Mouse (Mus musculus): ENCODE data around the gene Prop1. TPM values are rescaled to one million over a fixed set of nuclear protein-coding genes. Genes with fewer than 3 reads are reported as not detected.

Gene Prop1
- not detected in 2 replicates for total RNA-seq (2015)
- not detected in 2 replicates for total RNA-seq (2017)

GRCm38 (mm10) chr11:50953665-50954064, at the start of gene Prop1:
Gene Prop1 (minus strand): TSS chr11:50953765.
- no peak for ATAC-seq (replicated peaks; ENCODE audit: poor library complexity)

GRCm38 (mm10) chr11:51003296-51003695, 49.7 kb upstream of the Prop1 start, which contains the start of gene Olfr51:
Gene Olfr51 (plus strand): TSS chr11:51003596.
- no peak for ATAC-seq (replicated peaks; ENCODE audit: poor library complexity)

GRCm38 (mm10) chr11:50981667-50982066, 28.1 kb upstream of the Prop1 start, which contains the start of gene Olfr1377:
Gene Olfr1377 (plus strand): TSS chr11:50981967.
- no peak for ATAC-seq (replicated peaks; ENCODE audit: poor library complexity)

- ATAC-seq (replicated peaks; ENCODE audit: poor library complexity): no peak
These were observed 23.7 kb upstream of the Prop1 start for GRCm38 (mm10) chr11:50977216-50977615.

- ATAC-seq (replicated peaks; ENCODE audit: poor library complexity): no peak
These were observed 12.7 kb upstream of the Prop1 start, which contains the start of gene Olfr1378 for GRCm38 (mm10) chr11:50966230-50966629. Gene Olfr1378 (plus strand): TSS chr11:50966530.

- no peak for ATAC-seq (replicated peaks; ENCODE audit: poor library complexity)
These were observed 11.3 kb upstream of the Prop1 start for GRCm38 (mm10) chr11:50964886-50965285.

GRCm38 (mm10) chr11:50952290-50952689, 1.3 kb downstream of the Prop1 start:
- ATAC-seq (replicated peaks; ENCODE audit: poor library complexity): no peak

- no peak for ATAC-seq (replicated peaks; ENCODE audit: poor library complexity)
These were observed 10.1 kb downstream of the Prop1 start, which contains the start of gene 4933414I15Rik for GRCm38 (mm10) chr11:50943506-50943905. Gene 4933414I15Rik (minus strand): TSS chr11:50943765.

- no peak for ATAC-seq (replicated peaks; ENCODE audit: poor library complexity)
These were observed 11.2 kb downstream of the Prop1 start for GRCm38 (mm10) chr11:50942386-50942785.

GRCm38 (mm10) chr11:50939621-50940366, 13.8 kb downstream of the Prop1 start:
- peak; percentile 88 for ATAC-seq (replicated peaks; ENCODE audit: poor library complexity)

- ATAC-seq (replicated peaks; ENCODE audit: poor library complexity): peak; percentile 63
These were observed 15.1 kb downstream of the Prop1 start for GRCm38 (mm10) chr11:50938435-50938834.

GRCm38 (mm10) chr11:50932040-50932439, 21.5 kb downstream of the Prop1 start:
- ATAC-seq (replicated peaks; ENCODE audit: poor library complexity): no peak

GRCm38 (mm10) chr11:50931451-50931866, 22.1 kb downstream of the Prop1 start, which contains the start of gene Zfp354b:
Gene Zfp354b (minus strand): TSS chr11:50931633.
- peak; percentile 90 for ATAC-seq (replicated peaks; ENCODE audit: poor library complexity)

- ATAC-seq (replicated peaks; ENCODE audit: poor library complexity): peak; percentile 26
These were observed 22.5 kb downstream of the Prop1 start for GRCm38 (mm10) chr11:50931021-50931420.

- no peak; the same call in 1 of the 2 replicates for ATAC-seq (replicated peaks; ENCODE audit: poor library complexity)
These were observed 23.0 kb downstream of the Prop1 start for GRCm38 (mm10) chr11:50930469-50931014.

GRCm38 (mm10) chr11:50915671-50916320, 37.8 kb downstream of the Prop1 start, which contains the start of gene Zfp2:
Gene Zfp2 (minus strand): TSS chr11:50916165.
- peak; percentile 99 for ATAC-seq (replicated peaks; ENCODE audit: poor library complexity)

GRCm38 (mm10) chr11:50914461-50914860, 39.1 kb downstream of the Prop1 start:
- no peak for ATAC-seq (replicated peaks; ENCODE audit: poor library complexity)

- ATAC-seq (replicated peaks; ENCODE audit: poor library complexity): no peak
These were observed 40.3 kb downstream of the Prop1 start for GRCm38 (mm10) chr11:50913301-50913700.

GRCm38 (mm10) chr11:50908136-50908535, 45.4 kb downstream of the Prop1 start:
- no peak for ATAC-seq (replicated peaks; ENCODE audit: poor library complexity)

Data from megakaryocyte progenitor cell, adult 5-6 weeks (primary cell).